Mouse (Mus musculus) brain, embryonic 18.5 days (tissue): ENCODE data around the gene Kctd6.
A peak's percentile ranks its signal among the peaks of the same experiment; 100 is the strongest.
"Not testable (repeated sequence)": the region's sequence is repeated elsewhere in the genome, so short reads cannot be mapped to it uniquely, and the experiment has no call there.

Source experiments
- DNase-seq: peaks from one replicate; pipeline ENCODE4 v3.0.0-alpha.2; 2012; ENCODE audit warnings: low read depth, low spot score

Gene Kctd6

GRCm38 (mm10) chr14:8250141-8250871 lies 36.4 kb downstream of the Kctd6 start:
- DNase-seq, result no peak

GRCm38 (mm10) chr14:8251330-8251885 lies 37.5 kb downstream of the Kctd6 start:
- no peak for DNase-seq

GRCm38 (mm10) chr14:8255076-8255729 lies 41.3 kb downstream of the Kctd6 start:
- DNase-seq, result peak; percentile 22

- no peak for DNase-seq
These were observed 42.1 kb downstream of the Kctd6 start for GRCm38 (mm10) chr14:8256072-8256471.

GRCm38 (mm10) chr14:8256881-8257280 lies 42.9 kb downstream of the Kctd6 start:
- DNase-seq, result no peak

- no peak for DNase-seq
These were observed 43.8 kb downstream of the Kctd6 start for GRCm38 (mm10) chr14:8257521-8258334.

GRCm38 (mm10) chr14:8258335-8258627 lies 44.3 kb downstream of the Kctd6 start:
- DNase-seq, result no peak

- no peak for DNase-seq
These were observed 44.8 kb downstream of the Kctd6 start for GRCm38 (mm10) chr14:8258752-8259151.

- no peak for DNase-seq
These were observed 45.2 kb downstream of the Kctd6 start, which contains the start of gene Acox2 for GRCm38 (mm10) chr14:8259166-8259565. Gene Acox2 (minus strand): TSS chr14:8259353.

- no peak for DNase-seq
These were observed 46.3 kb downstream of the Kctd6 start for GRCm38 (mm10) chr14:8260214-8260613.

GRCm38 (mm10) chr14:8262242-8262641 lies 48.3 kb downstream of the Kctd6 start:
- DNase-seq, result no peak

GRCm38 (mm10) chr14:8264378-8264777 lies 50.4 kb downstream of the Kctd6 start:
- no peak for DNase-seq

GRCm38 (mm10) chr14:8271281-8271680 lies 57.3 kb downstream of the Kctd6 start:
- DNase-seq, result not testable (repeated sequence)
